Mouse (Mus musculus) spleen, adult 2 months (tissue): ENCODE measurements around the gene Adck1.

Experiments used
- CTCF ChIP-seq: fragments of 200-500 bp; IDR thresholded peaks from 2 replicates; pipeline ENCODE4 v1.5.1; 2011; ENCODE audit warnings: mild to moderate bottlenecking, inconsistent platforms; ENCODE audit not compliant: insufficient read depth, insufficient read length, insufficient replicate concordance; ENCODE audit errors: extremely low read depth
- POLR2A ChIP-seq: fragments of 200-500 bp; IDR thresholded peaks from 2 replicates; pipeline ENCODE4 v1.6.1; 2011; ENCODE audit warnings: low read depth, low read length, inconsistent platforms

GRCm38 (mm10) chr12:88367673-88368072, 7.3 kb downstream of the Adck1 start:
- no peak for TF ChIP-seq CTCF
- TF ChIP-seq POLR2A = no peak
